Mouse (Mus musculus): ENCODE measurements around the gene Mta3.

DNA sequence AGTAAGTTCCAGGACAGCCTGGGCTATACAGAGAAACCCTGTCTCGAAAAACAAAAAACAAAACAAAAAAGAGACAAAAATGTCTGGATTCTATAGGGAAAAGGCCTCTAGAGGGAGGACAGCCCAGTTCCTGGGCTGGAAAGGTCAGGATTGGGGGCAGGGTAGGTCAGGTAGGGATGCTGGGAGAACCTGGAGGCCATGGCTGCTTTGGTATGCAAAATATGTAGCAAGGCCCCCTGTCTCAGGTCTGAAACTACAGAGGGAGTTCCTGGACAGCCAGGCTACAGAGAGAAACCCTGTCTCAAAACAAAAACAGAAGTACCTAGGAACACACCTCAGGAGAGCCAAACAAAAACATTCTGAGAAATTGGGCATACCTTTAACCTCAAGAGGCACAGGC lies 28.6 kb upstream of the Mta3 start:
- TF ChIP-seq CTCF (IDR thresholded peaks at IDR 0.05; ENCODE audit: low read depth) = no peak
- no peak for TF ChIP-seq EP300 (optimal IDR thresholded peaks at IDR 0.05)

All from stomach, postnatal 0 days (tissue).